Mouse (Mus musculus) right cerebral cortex, postnatal 4 days (tissue): Measurements from ENCODE around the gene Sirt4.

Experiments used
- DNase-seq: peaks from one replicate; pipeline ENCODE4 v3.0.0-alpha.2; 2022

The Sirt4 gene

DNA sequence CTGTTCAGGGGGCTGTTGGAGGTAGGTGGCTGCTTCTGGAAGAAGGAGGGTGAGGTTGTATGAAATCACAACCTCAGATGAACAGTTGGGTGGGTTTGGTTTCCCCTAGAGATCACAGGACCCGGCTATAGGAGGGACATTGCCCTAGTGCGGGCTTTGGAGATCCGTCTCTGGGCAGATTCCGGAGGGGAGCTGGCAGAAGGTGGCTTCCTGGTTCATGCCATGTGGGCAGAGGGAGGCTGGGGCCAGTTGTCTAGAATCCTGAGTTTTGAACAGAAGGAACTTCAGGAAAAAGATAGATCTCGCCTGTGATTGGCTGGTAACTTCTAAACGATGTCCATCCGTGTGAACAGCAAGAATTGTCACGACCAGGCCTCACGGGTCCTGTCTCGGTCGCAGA lies 52.1 kb downstream of the Sirt4 start:
- DNase-seq = no peak

GRCm38 (mm10) chr5:115431898-115432259 lies 52.6 kb downstream of the Sirt4 start:
- no peak for DNase-seq

DNA sequence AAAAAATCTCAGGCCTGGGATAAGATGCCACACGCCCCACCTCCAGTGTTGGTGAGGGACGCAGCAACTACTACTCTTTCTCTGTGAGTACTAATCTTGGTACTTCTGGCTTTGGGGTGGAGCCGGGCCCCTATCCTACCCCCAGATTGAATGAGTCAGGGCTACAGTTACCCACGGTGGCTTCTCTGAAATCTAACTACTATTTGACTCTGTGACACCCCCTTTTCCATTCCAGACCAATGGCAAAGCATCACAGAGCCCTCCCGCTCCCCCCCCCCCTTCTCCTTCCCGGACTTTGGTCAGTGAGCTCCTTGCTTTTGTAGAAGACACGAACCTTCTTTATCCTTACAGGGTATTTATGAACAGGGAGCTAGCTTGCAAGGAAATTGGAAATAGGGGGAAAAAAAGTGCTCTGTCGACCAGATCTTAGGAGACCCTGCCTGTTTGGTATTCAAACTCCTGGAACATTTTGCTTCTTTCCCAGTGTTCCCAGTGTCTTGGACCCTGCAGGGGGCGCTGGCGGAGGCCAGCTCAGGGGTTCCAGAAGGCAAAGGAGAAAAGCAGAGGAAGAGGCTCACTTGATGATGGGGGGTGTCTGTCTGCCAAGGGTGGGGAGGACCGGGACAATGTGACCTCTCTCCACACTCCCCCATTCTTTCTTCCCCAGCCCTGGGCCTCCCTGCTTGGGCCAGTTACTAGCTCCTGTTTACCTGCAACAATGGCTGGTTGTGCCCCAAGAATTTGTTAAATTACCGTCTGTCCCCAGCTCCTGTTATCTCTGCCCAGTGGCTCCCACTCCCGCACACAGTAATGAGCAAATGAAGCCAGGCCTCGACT lies 53.2 kb downstream of the Sirt4 start:
- DNase-seq = peak; percentile 54

- no peak for DNase-seq
Observed at GRCm38 (mm10) chr5:115430187-115430960, 54.2 kb downstream of the Sirt4 start.

GRCm38 (mm10) chr5:115429359-115430186 lies 55.0 kb downstream of the Sirt4 start, which contains the start of gene Msi1:
TSS of gene Msi1 (plus strand) at chr5:115429599.
- peak; percentile 46 for DNase-seq

DNA sequence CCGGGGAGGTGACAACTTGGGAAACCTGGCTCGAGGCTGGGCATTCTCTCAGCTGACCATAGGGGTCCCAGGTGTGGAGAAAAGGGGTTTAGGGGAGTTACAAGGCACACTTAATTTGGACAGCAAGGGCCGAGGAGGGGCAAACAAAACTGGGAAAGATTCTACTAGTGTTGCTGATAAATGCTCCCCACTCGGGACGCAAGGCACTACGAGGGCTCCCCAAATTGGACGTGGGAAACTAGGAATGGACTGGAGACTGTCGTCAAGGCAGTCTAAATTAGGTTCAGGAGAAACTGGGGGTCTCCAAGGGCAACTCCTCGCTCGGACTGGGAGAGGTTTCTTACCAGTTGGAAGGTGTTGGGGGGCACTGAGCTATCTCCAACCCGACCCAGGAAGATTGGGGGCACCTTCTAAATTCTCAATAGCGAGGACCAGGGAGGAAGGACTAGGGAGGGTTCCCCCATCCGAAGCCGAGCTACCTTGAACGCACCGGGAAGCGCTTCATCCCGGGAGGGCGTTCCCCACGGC lies 55.6 kb downstream of the Sirt4 start:
- DNase-seq = no peak
